Mouse (Mus musculus): ENCODE measurements around the gene Rcbtb2.

DNA sequence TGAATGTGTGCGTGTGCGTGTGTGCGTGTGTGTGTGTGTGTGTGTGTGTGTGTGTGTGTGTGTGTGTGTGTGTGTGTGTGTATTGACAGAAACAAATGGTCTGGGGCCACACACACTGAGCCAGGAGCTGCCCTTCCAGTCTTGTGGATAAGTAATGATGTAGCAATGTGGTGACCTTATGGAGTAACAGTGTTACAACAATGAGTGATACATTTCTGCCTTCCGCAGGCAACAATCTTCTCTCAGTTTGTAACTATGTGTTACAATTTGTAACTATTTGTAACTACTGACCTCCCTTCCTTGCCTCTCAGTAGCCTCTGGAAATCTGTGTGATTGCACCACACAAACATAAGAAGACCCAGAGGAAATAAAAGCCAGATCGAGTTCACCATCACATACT lies 35.6 kb upstream of the Rcbtb2 start:
- no peak for TF ChIP-seq CTCF (conservative IDR thresholded peaks at IDR 0.05; ENCODE audit: insufficient read depth, insufficient read length, low read depth, low read length)
- no peak for TF ChIP-seq POLR2A (IDR thresholded peaks at IDR 0.05; ENCODE audit: low read depth, low read length)
